Mouse (Mus musculus) layer of hippocampus, adult 8-10 months (tissue): Measurements from ENCODE around the gene Elfn1. TPM values are rescaled to one million over a fixed set of nuclear protein-coding genes. Genes with fewer than 3 reads are reported as not detected.
"Not testable (repeated sequence)": the region's sequence is repeated elsewhere in the genome, so short reads cannot be mapped to it uniquely, and the experiment has no call there.

Source experiments
- DNase-seq, 2 experiments: peaks; one replicate each; pipeline ENCODE4 v3.0.0; 2022; ENCODE audit warnings: low spot score in 2 of 2
- total RNA-seq, 4 experiments: library from RNA; stranded (reverse); gene quantifications; 2 replicates each; pipeline ENCODE4 v1.2.4; 2022

Elfn1 gene
- total RNA-seq, 4 experiments from 2014 or later: 27.6 to 34.4 (median 30.4) TPM

GRCm38 (mm10) chr5:139969151-139969948 lies 61.6 kb downstream of the Elfn1 start:
- DNase-seq: no peak

- DNase-seq: no peak
Observed at GRCm38 (mm10) chr5:139970186-139970631, 62.5 kb downstream of the Elfn1 start.

- DNase-seq: no peak
Observed at GRCm38 (mm10) chr5:139976584-139976983, 68.8 kb downstream of the Elfn1 start.

- no peak for DNase-seq
Observed at GRCm38 (mm10) chr5:139977476-139977875, 69.7 kb downstream of the Elfn1 start.

GRCm38 (mm10) chr5:139978525-139979276 lies 71.0 kb downstream of the Elfn1 start:
- DNase-seq: no peak

DNA sequence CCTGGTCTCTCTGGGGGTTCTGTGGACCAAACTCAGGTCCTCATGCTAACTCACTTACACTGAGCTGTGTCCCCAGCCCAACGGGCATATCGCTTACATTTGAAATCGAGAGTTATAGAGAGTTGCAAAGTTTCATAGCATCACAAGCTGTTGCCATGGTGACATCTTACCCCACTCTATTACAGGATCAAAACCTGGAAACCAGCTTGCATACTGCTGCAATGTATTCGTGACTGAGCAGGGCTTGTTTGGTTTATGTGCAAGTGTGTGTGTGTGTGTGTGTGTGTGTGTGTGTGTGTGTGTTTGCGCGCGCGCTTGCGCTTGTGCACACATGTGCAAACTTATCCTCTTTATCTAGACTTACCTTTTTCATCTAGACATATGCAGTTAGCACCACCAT lies 71.6 kb downstream of the Elfn1 start:
- no peak for DNase-seq

- DNase-seq: no peak
Observed at GRCm38 (mm10) chr5:139981976-139982375, 74.2 kb downstream of the Elfn1 start.

- no peak for DNase-seq
Observed at GRCm38 (mm10) chr5:139985073-139985746, 77.5 kb downstream of the Elfn1 start.

- DNase-seq: no peak
Observed at GRCm38 (mm10) chr5:139991531-139991930, 83.8 kb downstream of the Elfn1 start.

- not testable (repeated sequence) for DNase-seq
Observed at GRCm38 (mm10) chr5:139998321-139998720, 90.6 kb downstream of the Elfn1 start.

- DNase-seq: no peak
Observed at GRCm38 (mm10) chr5:139998916-139999315, 91.2 kb downstream of the Elfn1 start.

DNA sequence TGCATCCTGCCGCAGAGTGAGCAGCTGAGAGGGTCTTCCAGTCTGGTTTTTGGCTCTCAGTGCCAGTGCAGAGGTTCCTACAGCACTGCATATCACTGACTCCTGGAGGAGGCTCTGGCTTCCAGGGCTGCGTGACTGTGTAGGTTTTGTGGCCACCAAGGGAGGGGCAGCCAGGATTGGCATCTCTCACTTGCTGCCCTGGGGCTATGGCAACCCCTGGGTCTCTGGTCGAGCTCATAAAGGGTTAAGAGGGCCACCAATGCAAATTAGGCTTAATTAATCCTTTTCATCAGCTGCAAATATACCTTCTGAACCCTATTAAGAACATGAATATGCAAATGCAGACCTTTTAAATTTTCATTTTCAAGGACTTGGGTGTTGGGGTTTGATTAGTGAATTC lies 94.8 kb downstream of the Elfn1 start:
- DNase-seq: no peak

DNA sequence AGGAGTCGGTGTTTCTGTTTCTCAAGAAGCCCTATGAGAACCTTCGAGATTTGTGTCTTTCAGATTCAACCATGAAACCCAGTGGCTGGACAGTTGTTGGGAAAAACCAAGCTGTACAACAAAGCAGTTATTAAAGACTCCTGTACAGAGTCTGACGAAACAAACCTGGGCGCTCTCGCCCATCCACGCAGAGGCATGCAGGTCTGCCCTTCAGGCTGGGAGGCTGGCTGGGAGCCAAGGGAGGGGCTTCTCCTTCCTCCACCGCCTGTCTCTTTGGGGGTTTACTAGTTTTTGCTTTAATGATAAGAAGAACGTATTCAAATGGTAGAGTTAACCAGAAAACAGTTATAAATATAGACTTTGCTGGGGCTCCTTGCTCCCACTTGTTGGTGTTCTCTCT lies 99.1 kb downstream of the Elfn1 start:
- DNase-seq: no peak

GRCm38 (mm10) chr5:140007656-140008522 lies 100.1 kb downstream of the Elfn1 start:
- DNase-seq: no peak

DNA sequence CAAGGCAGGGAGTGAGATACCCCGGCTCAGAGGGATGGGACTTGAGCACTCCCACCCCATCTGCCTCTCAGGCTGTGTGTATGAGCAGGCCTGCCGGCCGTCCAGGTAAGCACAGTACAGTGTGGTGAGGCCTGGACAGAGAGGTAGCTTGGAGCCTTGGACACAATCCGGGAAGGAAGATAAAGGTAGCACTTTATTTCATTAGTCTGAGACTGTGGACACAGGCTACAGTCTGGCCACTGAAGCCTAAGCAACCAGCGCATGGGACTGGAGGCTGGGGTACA lies 100.7 kb downstream of the Elfn1 start:
- DNase-seq: no peak

- no peak for DNase-seq
Observed at GRCm38 (mm10) chr5:140009083-140009655, 101.4 kb downstream of the Elfn1 start.

DNA sequence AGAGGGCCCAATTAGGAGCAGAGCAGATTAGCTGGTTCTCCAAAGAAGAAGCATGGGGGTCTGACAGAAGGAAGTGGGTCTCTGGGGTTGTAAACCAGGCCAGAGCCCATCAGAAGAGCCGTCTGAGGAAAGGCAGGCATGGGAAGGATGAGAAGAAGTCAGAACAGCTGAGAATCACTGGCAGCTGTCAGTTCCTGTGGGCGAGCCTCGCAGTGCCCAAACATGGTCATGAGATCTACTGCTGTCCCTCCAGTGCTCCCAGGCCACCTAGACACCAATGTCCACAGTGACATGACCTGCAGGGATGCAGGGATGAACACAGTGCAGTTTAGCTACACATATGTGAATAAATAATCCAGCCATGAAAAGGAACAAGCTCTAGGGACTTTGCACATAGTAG lies 102.7 kb downstream of the Elfn1 start:
- no peak for DNase-seq

GRCm38 (mm10) chr5:140012286-140012967 lies 104.7 kb downstream of the Elfn1 start:
- DNase-seq: no peak

GRCm38 (mm10) chr5:140013652-140014051 lies 105.9 kb downstream of the Elfn1 start:
- DNase-seq: no peak

GRCm38 (mm10) chr5:140016896-140017295 lies 109.2 kb downstream of the Elfn1 start:
- DNase-seq: no peak
